Mouse (Mus musculus) megakaryocyte, embryonic 14.5 days (primary cell): ENCODE data around the gene Dus2.

Source experiments
- FLI1 ChIP-seq: IDR thresholded peaks from 2 replicates; pipeline ENCODE4 v1.6.1; 2012; ENCODE audit warnings: low read length, inconsistent platforms, mixed read lengths
- GATA1 ChIP-seq: IDR thresholded peaks from 3 replicates; pipeline ENCODE4 v1.6.1; 2012; ENCODE audit warnings: mixed read lengths, low read length, inconsistent platforms, borderline replicate concordance

DNA sequence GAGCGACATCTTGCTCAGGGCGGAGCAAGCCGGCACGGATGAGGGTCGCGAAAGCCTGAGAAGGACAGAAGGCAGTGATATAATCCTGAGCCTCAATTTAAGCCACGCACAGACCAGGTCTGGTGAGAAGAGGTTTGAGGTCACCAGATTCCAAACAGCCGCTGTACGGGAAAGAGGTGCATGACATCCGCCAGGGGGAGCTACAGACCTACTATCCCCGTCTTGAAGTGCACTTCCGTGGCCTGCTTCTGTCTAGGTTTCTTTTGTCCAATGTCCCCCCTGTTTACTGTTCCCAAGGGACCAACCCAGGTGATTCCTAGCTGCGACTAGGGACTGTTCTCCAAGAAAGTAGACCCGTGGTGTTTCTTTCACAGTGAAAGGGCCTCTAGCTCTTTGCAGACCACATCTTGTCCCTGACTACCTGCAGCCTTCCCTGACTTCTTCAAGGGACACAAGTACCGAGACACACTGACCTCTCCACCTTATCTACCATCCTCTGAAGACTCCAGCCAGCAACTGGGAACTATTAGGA, at the start of gene Dus2:
- TF ChIP-seq FLI1 (no peak), GATA1 (no peak)
